Mouse (Mus musculus) embryonic stem cell, embryonic (primary cell): ENCODE data around the gene Kcnip4.

Source experiments
- CTCF ChIA-PET, 4 experiments: fragments of 300-600 bp in 2 of 4; fragments of 350-600 bp in 2 of 4; sonication (Branson Sonifier 250); formaldehyde crosslinking; loops; one replicate each; lab custom pipeline; 2022; ENCODE audit warnings: inconsistent platforms in 2 of 4; lab: Charles Lee
- POLR2A ChIA-PET, 4 experiments: fragments of 300-600 bp in 2 of 4; fragments of 350-600 bp in 2 of 4; sonication (Branson Sonifier 250); formaldehyde crosslinking; loops; one replicate each; lab custom pipeline; 2022; ENCODE audit warnings: antibody characterized with exemption in 4 of 4, inconsistent platforms in 1 of 4; lab: Charles Lee

Gene Kcnip4

GRCm38 (mm10) chr5:48371890-48372766, 1152.6 kb downstream of the Kcnip4 start:
- ChIA-PET CTCF (interaction anchor here in 1 of 4 experiments (0.6 kb wide), 1 partner anchor 1022 kb away, joined by 4 read pairs; no protein-coding TSS in a partner anchor), POLR2A (interaction anchor here in 3 of 4 experiments (0.6 to 1.1 kb wide), 10 partner anchors 12 to 1729 kb away, joined by 3 to 7 read pairs (median 4); no protein-coding TSS in a partner anchor)

- CTCF ChIA-PET, result no interaction called here
- POLR2A ChIA-PET, result no interaction called here
Measured at GRCm38 (mm10) chr5:48349309-48349708, 1175.4 kb downstream of the Kcnip4 start.

GRCm38 (mm10) chr5:48345983-48346648, 1178.6 kb downstream of the Kcnip4 start:
- CTCF ChIA-PET, result interaction anchor here in 2 of 4 experiments (0.6 to 1.0 kb wide), 2 partner anchors 220 to 515 kb away, joined by 3 to 5 read pairs; no protein-coding TSS in a partner anchor
- POLR2A ChIA-PET, result no interaction called here

GRCm38 (mm10) chr5:48345095-48345982, 1179.4 kb downstream of the Kcnip4 start:
- POLR2A ChIA-PET, result interaction anchor here in 1 of 4 experiments (0.6 kb wide), 1 partner anchor 11 kb away, joined by 5 read pairs; no protein-coding TSS in a partner anchor
- CTCF ChIA-PET, result interaction anchor here in 2 of 4 experiments (0.6 to 1.0 kb wide), 2 partner anchors 219 to 514 kb away, joined by 3 to 5 read pairs; no protein-coding TSS in a partner anchor

- ChIA-PET POLR2A (no interaction called here), CTCF (no interaction called here)
Measured at GRCm38 (mm10) chr5:48340808-48341433, 1183.8 kb downstream of the Kcnip4 start.
